Mouse (Mus musculus): ENCODE measurements around the gene Rptor. TPM values are rescaled to one million over a fixed set of nuclear protein-coding genes. Genes with fewer than 3 reads are reported as not detected.

The Rptor gene
- polyA plus RNA-seq, 1 experiment from 2014 or later: 12.4 TPM

GRCm38 (mm10) chr11:119666567-119667108 lies 63.9 kb downstream of the Rptor start:
- no peak for ATAC-seq (ENCODE audit: low FRiP score)
- Histone ChIP-seq H3K9me3 (ENCODE audit: control insufficient read depth, low read length) (no peaks in the 10 kb centered on the region), H3K36me3 (ENCODE audit: control insufficient read depth, insufficient read depth, low read length) (no peaks in the 10 kb centered on the region), H3K27me3 (ENCODE audit: control insufficient read depth, insufficient read depth, low read length) (no peaks in the 10 kb centered on the region), H3K4me3 (ENCODE audit: low read depth, low read length) (no peak overlapping the region), H3K4me1 (replicated peaks; ENCODE audit: control insufficient read depth, insufficient read depth, low read length) (no peaks in the 10 kb centered on the region), H3K9ac (ENCODE audit: low read depth, low read length) (no peak overlapping the region), H3K27ac (ENCODE audit: low read depth, low read length) (no peak overlapping the region), H3K4me2 (replicated peaks; ENCODE audit: low read depth, low read length) (no peak overlapping the region)
- no peak for DNase-seq (ENCODE audit: low spot score)
- WGBS: 24% methylated on average over 2 of the region's 2 CpGs

DNA sequence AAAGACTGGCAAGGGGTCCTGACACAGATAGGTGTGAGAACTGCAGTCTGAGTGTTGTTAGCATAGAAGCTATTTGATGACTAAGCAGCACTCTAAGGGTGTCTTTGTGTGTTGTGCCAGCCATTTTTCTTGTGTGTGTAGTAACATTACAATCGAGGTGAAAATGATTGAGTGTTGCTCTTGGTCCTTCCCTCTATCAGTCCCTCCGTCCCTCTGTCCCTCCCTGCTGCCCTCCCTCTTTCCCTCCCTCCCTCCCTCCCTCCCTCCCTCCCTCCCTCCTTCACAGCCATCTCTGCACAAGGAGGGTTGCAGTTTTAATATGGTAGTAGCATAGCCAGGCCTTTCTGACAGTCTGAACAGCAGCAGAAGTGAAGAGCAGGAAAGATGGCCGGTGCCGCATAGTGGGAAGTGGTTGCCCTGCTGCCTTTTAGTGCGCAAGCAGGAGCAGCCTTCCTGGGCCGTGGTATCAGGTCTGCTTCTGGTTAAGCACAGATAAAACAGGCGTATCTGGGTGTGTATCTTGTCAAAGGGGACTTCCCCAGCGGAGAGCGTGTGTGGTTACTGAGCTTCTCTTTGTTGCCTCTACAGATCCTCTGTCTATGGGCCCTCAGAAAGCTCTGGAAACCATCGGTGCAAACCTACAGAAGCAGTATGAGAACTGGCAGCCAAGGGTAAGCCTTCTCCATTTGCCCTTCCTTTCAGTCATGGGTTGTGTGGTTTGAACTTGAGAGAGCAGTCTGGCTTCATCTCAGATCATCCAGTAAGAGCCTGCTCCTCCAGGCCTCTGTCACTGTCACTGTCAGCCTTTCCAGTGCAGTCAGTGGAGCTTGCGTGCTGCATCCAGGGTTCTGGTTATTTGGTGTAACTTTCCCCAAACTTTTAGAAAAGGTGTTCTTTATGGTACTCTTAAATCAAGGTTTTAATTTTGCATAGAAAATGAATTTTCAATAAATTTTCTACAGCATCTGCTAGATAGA lies 68.3 kb downstream of the Rptor start:
- Histone ChIP-seq H3K9me3 (ENCODE audit: control insufficient read depth, low read length) (no peaks in the 10 kb centered on the region), H3K4me3 (ENCODE audit: low read depth, low read length) (no peak overlapping the region), H3K27me3 (ENCODE audit: control insufficient read depth, insufficient read depth, low read length) (no peaks in the 10 kb centered on the region), H3K4me2 (replicated peaks; ENCODE audit: low read depth, low read length) (no peak overlapping the region), H3K4me1 (replicated peaks; ENCODE audit: control insufficient read depth, insufficient read depth, low read length) (no peaks in the 10 kb centered on the region), H3K9ac (ENCODE audit: low read depth, low read length) (no peak overlapping the region), H3K36me3 (ENCODE audit: control insufficient read depth, insufficient read depth, low read length) (no peaks in the 10 kb centered on the region), H3K27ac (ENCODE audit: low read depth, low read length) (no peak overlapping the region)
- no peak for ATAC-seq (ENCODE audit: low FRiP score)
- DNase-seq (ENCODE audit: low spot score): no peak
- WGBS: 83% methylated on average over 11 of the region's 11 CpGs

- Histone ChIP-seq H3K9me3 (ENCODE audit: control insufficient read depth, low read length) (no peaks in the 10 kb centered on the region), H3K36me3 (ENCODE audit: control insufficient read depth, insufficient read depth, low read length) (no peaks in the 10 kb centered on the region), H3K27me3 (ENCODE audit: control insufficient read depth, insufficient read depth, low read length) (no peaks in the 10 kb centered on the region), H3K4me2 (replicated peaks; ENCODE audit: low read depth, low read length) (no peak overlapping the region), H3K9ac (ENCODE audit: low read depth, low read length) (no peak overlapping the region), H3K4me3 (ENCODE audit: low read depth, low read length) (no peak overlapping the region), H3K27ac (ENCODE audit: low read depth, low read length) (no peak overlapping the region), H3K4me1 (replicated peaks; ENCODE audit: control insufficient read depth, insufficient read depth, low read length) (no peaks in the 10 kb centered on the region)
- DNase-seq (ENCODE audit: low spot score) (no peak), ATAC-seq (ENCODE audit: low FRiP score) (no peak)
- WGBS: 55% methylated on average over 2 of the region's 2 CpGs
Observed at GRCm38 (mm10) chr11:119672041-119672440, 69.3 kb downstream of the Rptor start.

- ATAC-seq (ENCODE audit: low FRiP score) (no peak), DNase-seq (ENCODE audit: low spot score) (no peak)
- Histone ChIP-seq H3K27me3 (ENCODE audit: control insufficient read depth, insufficient read depth, low read length) (no peaks in the 10 kb centered on the region), H3K4me2 (replicated peaks; ENCODE audit: low read depth, low read length) (no peak overlapping the region), H3K9me3 (ENCODE audit: control insufficient read depth, low read length) (no peaks in the 10 kb centered on the region), H3K4me1 (replicated peaks; ENCODE audit: control insufficient read depth, insufficient read depth, low read length) (no peaks in the 10 kb centered on the region), H3K9ac (ENCODE audit: low read depth, low read length) (no peak overlapping the region), H3K27ac (ENCODE audit: low read depth, low read length) (no peak overlapping the region), H3K4me3 (ENCODE audit: low read depth, low read length) (no peak overlapping the region), H3K36me3 (ENCODE audit: control insufficient read depth, insufficient read depth, low read length) (no peaks in the 10 kb centered on the region)
- 77% methylated on average over 4 of the region's 4 CpGs for WGBS
Observed at GRCm38 (mm10) chr11:119672775-119673174, 70.1 kb downstream of the Rptor start.

DNA sequence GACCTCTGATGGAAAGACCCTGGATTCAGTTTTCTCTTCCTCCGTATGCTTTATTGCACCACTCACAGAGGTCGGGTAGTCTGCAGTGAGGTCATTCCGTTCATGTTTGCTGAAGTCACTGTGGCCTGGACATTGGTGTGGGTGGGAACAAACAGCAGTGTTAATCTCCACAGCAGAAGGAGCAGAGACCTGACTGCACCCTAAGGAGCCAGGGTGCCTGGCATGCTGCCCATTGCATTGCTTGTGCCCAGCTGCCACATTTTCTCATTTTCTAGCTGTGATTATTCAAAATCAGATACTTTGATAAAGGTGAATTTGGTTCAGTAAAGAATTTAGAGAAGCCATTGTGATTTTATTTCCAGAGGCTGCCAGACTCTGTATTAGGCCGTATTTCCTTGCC lies 72.1 kb downstream of the Rptor start:
- Histone ChIP-seq H3K27me3 (ENCODE audit: control insufficient read depth, insufficient read depth, low read length) (no peaks in the 10 kb centered on the region), H3K4me3 (ENCODE audit: low read depth, low read length) (no peak overlapping the region), H3K36me3 (ENCODE audit: control insufficient read depth, insufficient read depth, low read length) (no peaks in the 10 kb centered on the region), H3K27ac (ENCODE audit: low read depth, low read length) (no peak overlapping the region), H3K9me3 (ENCODE audit: control insufficient read depth, low read length) (no peaks in the 10 kb centered on the region), H3K4me1 (replicated peaks; ENCODE audit: control insufficient read depth, insufficient read depth, low read length) (no peaks in the 10 kb centered on the region), H3K9ac (ENCODE audit: low read depth, low read length) (no peak overlapping the region), H3K4me2 (replicated peaks; ENCODE audit: low read depth, low read length) (no peak overlapping the region)
- DNase-seq (ENCODE audit: low spot score): no peak
- ATAC-seq (ENCODE audit: low FRiP score): no peak
- WGBS: 80% methylated on average over 4 of the region's 4 CpGs

GRCm38 (mm10) chr11:119675546-119675945 lies 72.8 kb downstream of the Rptor start:
- Histone ChIP-seq H3K27me3 (ENCODE audit: control insufficient read depth, insufficient read depth, low read length) (no peaks in the 10 kb centered on the region), H3K9me3 (ENCODE audit: control insufficient read depth, low read length) (no peaks in the 10 kb centered on the region), H3K4me3 (ENCODE audit: low read depth, low read length) (no peak overlapping the region), H3K4me1 (replicated peaks; ENCODE audit: control insufficient read depth, insufficient read depth, low read length) (no peaks in the 10 kb centered on the region), H3K27ac (ENCODE audit: low read depth, low read length) (no peak overlapping the region), H3K36me3 (ENCODE audit: control insufficient read depth, insufficient read depth, low read length) (no peaks in the 10 kb centered on the region), H3K9ac (ENCODE audit: low read depth, low read length) (no peak overlapping the region), H3K4me2 (replicated peaks; ENCODE audit: low read depth, low read length) (no peak overlapping the region)
- ATAC-seq (ENCODE audit: low FRiP score): no peak
- DNase-seq (ENCODE audit: low spot score): no peak
- 86% methylated on average over 6 of the region's 6 CpGs for WGBS

DNA sequence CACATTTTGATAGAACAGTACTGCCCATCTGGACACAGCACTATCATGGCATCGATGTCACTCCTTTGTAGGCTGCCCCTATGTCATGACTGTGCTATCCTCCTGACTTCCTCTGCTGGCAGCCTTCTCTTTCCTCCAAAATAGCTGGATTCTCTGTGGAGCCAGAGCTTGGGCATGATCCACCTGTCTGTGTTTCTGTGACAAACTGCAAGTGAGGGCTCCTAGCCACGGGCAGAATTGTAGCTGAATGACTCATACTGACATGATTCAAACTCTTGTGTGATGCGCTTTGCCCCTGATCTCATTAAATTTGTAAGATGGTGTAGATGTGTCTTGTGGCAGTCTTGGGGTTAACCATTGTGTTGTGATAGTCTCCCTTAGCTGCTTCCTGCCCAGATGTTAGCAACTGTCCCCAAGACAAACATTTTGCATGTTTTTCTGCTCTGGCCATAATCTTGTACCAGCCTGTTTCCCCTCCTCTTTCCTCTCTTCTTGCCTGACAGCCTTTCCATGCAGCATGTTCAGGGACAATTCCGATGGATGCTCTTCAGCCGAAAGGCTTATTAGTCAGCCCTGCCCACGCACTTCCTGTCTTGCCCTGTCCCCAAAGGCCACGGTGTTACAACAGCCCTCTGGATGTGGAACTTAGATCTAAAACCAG lies 74.2 kb downstream of the Rptor start:
- no peak overlapping the region for H3K9ac ChIP-seq (ENCODE audit: low read depth, low read length)
- no peaks in the 10 kb centered on the region for H3K4me1 ChIP-seq (replicated peaks; ENCODE audit: control insufficient read depth, insufficient read depth, low read length)
- no peak overlapping the region for H3K4me3 ChIP-seq (ENCODE audit: low read depth, low read length)
- H3K27ac ChIP-seq (ENCODE audit: low read depth, low read length): no peak overlapping the region
- ATAC-seq (ENCODE audit: low FRiP score) (no peak), DNase-seq (ENCODE audit: low spot score) (no peak)
- H3K9me3 ChIP-seq (ENCODE audit: control insufficient read depth, low read length): no peaks in the 10 kb centered on the region
- no peaks in the 10 kb centered on the region for H3K27me3 ChIP-seq (ENCODE audit: control insufficient read depth, insufficient read depth, low read length)
- H3K36me3 ChIP-seq (ENCODE audit: control insufficient read depth, insufficient read depth, low read length): no peaks in the 10 kb centered on the region
- WGBS: 83% methylated on average over 7 of the region's 7 CpGs
- no peak overlapping the region for H3K4me2 ChIP-seq (replicated peaks; ENCODE audit: low read depth, low read length)

GRCm38 (mm10) chr11:119678427-119678826 lies 75.7 kb downstream of the Rptor start:
- DNase-seq (ENCODE audit: low spot score) (no peak), ATAC-seq (ENCODE audit: low FRiP score) (no peak)
- H3K9ac ChIP-seq (ENCODE audit: low read depth, low read length): no peak overlapping the region
- WGBS: 90% methylated on average over 5 of the region's 5 CpGs
- H3K36me3 ChIP-seq (ENCODE audit: control insufficient read depth, insufficient read depth, low read length): no peaks in the 10 kb centered on the region
- H3K27me3 ChIP-seq (ENCODE audit: control insufficient read depth, insufficient read depth, low read length): no peaks in the 10 kb centered on the region
- no peak overlapping the region for H3K4me3 ChIP-seq (ENCODE audit: low read depth, low read length)
- no peak overlapping the region for H3K4me2 ChIP-seq (replicated peaks; ENCODE audit: low read depth, low read length)
- no peaks in the 10 kb centered on the region for H3K4me1 ChIP-seq (replicated peaks; ENCODE audit: control insufficient read depth, insufficient read depth, low read length)
- H3K27ac ChIP-seq (ENCODE audit: low read depth, low read length): no peak overlapping the region
- H3K9me3 ChIP-seq (ENCODE audit: control insufficient read depth, low read length): no peaks in the 10 kb centered on the region
